Mouse (Mus musculus) C2C12 (cell line): Measurements from ENCODE around the gene Homez. TPM values are rescaled to one million over a fixed set of nuclear protein-coding genes. Genes with fewer than 3 reads are reported as not detected.

Experiments used
- H3K27me3 ChIP-seq: one replicate; pipeline ENCODE4 v1.6.1; 2011; ENCODE audit not compliant: control insufficient read depth, insufficient read depth, insufficient read length
- H3K36me3 ChIP-seq: one replicate; pipeline ENCODE4 v1.6.1; 2011; ENCODE audit not compliant: control insufficient read depth, insufficient read depth
- H3K4me3 ChIP-seq: one replicate; pipeline ENCODE4 v1.5.1; 2011; ENCODE audit warnings: mild to moderate bottlenecking, control low read depth; ENCODE audit not compliant: poor library complexity, insufficient read depth, severe bottlenecking
- H3K79me2 ChIP-seq: one replicate; pipeline ENCODE4 v1.6.1; 2011; ENCODE audit not compliant: control insufficient read depth, insufficient read depth
- H3K79me3 ChIP-seq: one replicate; pipeline ENCODE4 v1.6.1; 2011; ENCODE audit warnings: low read depth, control low read depth
- H3ac ChIP-seq: one replicate; pipeline ENCODE3; 2011; ENCODE audit warnings: low read depth; ENCODE audit not compliant: control insufficient read depth, insufficient read length
- CEBPB ChIP-seq: IDR thresholded peaks from one replicate; pipeline ENCODE4 v1.6.1; 2011; ENCODE audit warnings: low read depth, mild to moderate bottlenecking, control low read depth, moderate library complexity
- CTCF ChIP-seq: IDR thresholded peaks from one replicate; pipeline ENCODE4 v1.5.1; 2011; ENCODE audit not compliant: control insufficient read depth, insufficient read depth, insufficient read length
- FOSL1 ChIP-seq: IDR thresholded peaks from one replicate; pipeline ENCODE4 v1.8.0; 2011; ENCODE audit warnings: mild to moderate bottlenecking, low read length; ENCODE audit not compliant: poor library complexity, insufficient read depth, severe bottlenecking
- MAX ChIP-seq: IDR thresholded peaks from one replicate; pipeline ENCODE4 v1.6.1; 2011; ENCODE audit warnings: mild to moderate bottlenecking, control low read depth
- MYOD1 ChIP-seq: IDR thresholded peaks from one replicate; pipeline ENCODE4 v1.6.1; 2011; ENCODE audit warnings: low read depth; ENCODE audit not compliant: control insufficient read depth, insufficient read length
- MYOG ChIP-seq: IDR thresholded peaks from one replicate; pipeline ENCODE4 v1.6.1; 2011; ENCODE audit not compliant: control insufficient read depth, insufficient read length; ENCODE audit errors: extremely low read depth
- USF1 ChIP-seq: IDR thresholded peaks from one replicate; pipeline ENCODE4 v1.6.1; 2011; ENCODE audit warnings: low read depth, mild to moderate bottlenecking, control low read depth, moderate library complexity
- polyA plus RNA-seq: library from polyadenylated mRNA; unstranded; fragments of >200 nt; fragmentation: generic; extraction: Trizol; gene quantifications from one replicate; pipeline ENCODE4 v1.2.1, GENCODE M21; 2012; ENCODE audit warnings: missing spikeins

Homez gene
- polyA plus RNA-seq, 1 experiment, result 1.3 TPM

GRCm38 (mm10) chr14:54855726-54856125 is 15.0 kb downstream of the Homez start:
- TF ChIP-seq MYOD1, result no peak
- no peak for TF ChIP-seq CTCF
- TF ChIP-seq FOSL1, result no peak
- TF ChIP-seq MYOG, result no peak
- no peak for TF ChIP-seq USF1
- no peak for TF ChIP-seq MAX
- TF ChIP-seq CEBPB, result no peak
- no peaks in the 10 kb centered on the region for H3K79me3 ChIP-seq
- H3K36me3 ChIP-seq, result no peaks in the 10 kb centered on the region
- no peak overlapping the region for H3K4me3 ChIP-seq
- H3K79me2 ChIP-seq, result no peaks in the 10 kb centered on the region
- H3ac ChIP-seq, result no peak overlapping the region
- H3K27me3 ChIP-seq, result no peaks in the 10 kb centered on the region

- TF ChIP-seq FOSL1 (no peak), MYOD1 (no peak), MYOG (no peak), CTCF (no peak), MAX (no peak), CEBPB (no peak), USF1 (no peak)
- Histone ChIP-seq H3K27me3 (no peaks in the 10 kb centered on the region), H3K79me2 (no peaks in the 10 kb centered on the region), H3K36me3 (no peaks in the 10 kb centered on the region), H3K79me3 (no peaks in the 10 kb centered on the region), H3ac (no peak overlapping the region), H3K4me3 (no peak overlapping the region)
Measured at GRCm38 (mm10) chr14:54843461-54843860, 27.3 kb downstream of the Homez start.

GRCm38 (mm10) chr14:54823716-54824115 is 47.0 kb downstream of the Homez start:
- H3K27me3 ChIP-seq, result peaks cover 6% of the 10 kb centered on the region
- no peak for TF ChIP-seq FOSL1
- no peak for TF ChIP-seq MAX
- TF ChIP-seq MYOD1, result no peak
- TF ChIP-seq CTCF, result no peak
- no peak for TF ChIP-seq USF1
- no peak for TF ChIP-seq MYOG
- no peak for TF ChIP-seq CEBPB
- no peaks in the 10 kb centered on the region for H3K79me3 ChIP-seq
- no peak overlapping the region for H3ac ChIP-seq
- no peaks in the 10 kb centered on the region for H3K79me2 ChIP-seq
- no peak overlapping the region for H3K4me3 ChIP-seq
- H3K36me3 ChIP-seq, result no peaks in the 10 kb centered on the region

GRCm38 (mm10) chr14:54822301-54822700 is 48.5 kb downstream of the Homez start:
- no peak for TF ChIP-seq CEBPB
- no peak for TF ChIP-seq MAX
- no peak for TF ChIP-seq CTCF
- no peak for TF ChIP-seq MYOD1
- TF ChIP-seq FOSL1, result no peak
- TF ChIP-seq MYOG, result no peak
- TF ChIP-seq USF1, result no peak
- Histone ChIP-seq H3K4me3 (no peak overlapping the region), H3K79me2 (no peaks in the 10 kb centered on the region), H3K79me3 (no peaks in the 10 kb centered on the region), H3K27me3 (peaks cover 11% of the 10 kb centered on the region), H3K36me3 (no peaks in the 10 kb centered on the region), H3ac (no peak overlapping the region)

GRCm38 (mm10) chr14:54817791-54818190 is 53.0 kb downstream of the Homez start:
- H3K4me3 ChIP-seq, result no peak overlapping the region
- no peaks in the 10 kb centered on the region for H3K79me2 ChIP-seq
- H3K27me3 ChIP-seq, result peaks cover 18% of the 10 kb centered on the region
- no peaks in the 10 kb centered on the region for H3K79me3 ChIP-seq
- no peak overlapping the region for H3ac ChIP-seq
- TF ChIP-seq USF1 (no peak), CTCF (no peak), CEBPB (no peak), FOSL1 (no peak), MAX (no peak)
- H3K36me3 ChIP-seq, result no peaks in the 10 kb centered on the region

- Histone ChIP-seq H3K27me3 (peaks cover 14% of the 10 kb centered on the region), H3K79me2 (no peaks in the 10 kb centered on the region), H3K36me3 (no peaks in the 10 kb centered on the region), H3K79me3 (no peaks in the 10 kb centered on the region), H3K4me3 (no peak overlapping the region), H3ac (no peak overlapping the region)
- TF ChIP-seq USF1, result no peak
- no peak for TF ChIP-seq MYOD1
- no peak for TF ChIP-seq MAX
- no peak for TF ChIP-seq FOSL1
- no peak for TF ChIP-seq CEBPB
- no peak for TF ChIP-seq CTCF
- TF ChIP-seq MYOG, result no peak
Measured at GRCm38 (mm10) chr14:54815737-54816136, 55.0 kb downstream of the Homez start.
